Mouse (Mus musculus): ENCODE data around the gene Cnot6l. TPM values are rescaled to one million over a fixed set of nuclear protein-coding genes. Genes with fewer than 3 reads are reported as not detected.

The Cnot6l gene
- polyA plus RNA-seq, 1 experiment from 2014 or later: 25.2 TPM

DNA sequence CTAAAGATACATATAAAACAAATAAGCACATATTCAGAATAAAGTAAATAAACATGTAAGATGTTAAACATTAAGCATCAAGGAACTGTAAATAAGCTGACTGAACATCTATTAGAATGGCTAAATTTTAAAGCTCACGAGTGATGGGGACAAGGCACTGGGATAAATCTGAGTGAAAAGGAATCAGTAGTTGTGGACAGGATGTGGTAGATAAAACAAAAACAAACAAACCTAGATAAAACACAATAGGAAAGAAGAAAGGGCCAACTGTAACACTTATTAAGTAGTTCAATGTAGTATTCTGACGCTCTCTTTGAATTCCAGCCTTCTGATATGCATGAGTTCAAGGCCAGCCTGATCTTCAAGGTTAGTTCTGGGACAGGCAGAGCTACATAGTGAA, 21.6 kb downstream of the Cnot6l start:
- Histone ChIP-seq H3K9ac (ENCODE audit: low read length) (no peak overlapping the region), H3K4me3 (ENCODE audit: low read depth, low read length) (no peak overlapping the region), H3K36me3 (ENCODE audit: control insufficient read depth, insufficient read depth, low read length) (no peaks in the 10 kb centered on the region), H3K4me2 (ENCODE audit: low read length) (no peak overlapping the region), H3K27ac (ENCODE audit: low read depth) (no peak overlapping the region), H3K9me3 (ENCODE audit: control insufficient read depth, low read length) (no peaks in the 10 kb centered on the region), H3K4me1 (replicated peaks; ENCODE audit: control insufficient read depth, insufficient read depth, low read length) (no peaks in the 10 kb centered on the region), H3K27me3 (replicated peaks; ENCODE audit: control insufficient read depth, insufficient read depth, low read length) (no peaks in the 10 kb centered on the region)
- no peak for ATAC-seq (replicated peaks; ENCODE audit: low FRiP score, low TSS enrichment, low read depth)
- 75% methylated on average over 2 of the region's 2 CpGs for WGBS
- DNase-seq (ENCODE audit: low spot score): no peak

DNA sequence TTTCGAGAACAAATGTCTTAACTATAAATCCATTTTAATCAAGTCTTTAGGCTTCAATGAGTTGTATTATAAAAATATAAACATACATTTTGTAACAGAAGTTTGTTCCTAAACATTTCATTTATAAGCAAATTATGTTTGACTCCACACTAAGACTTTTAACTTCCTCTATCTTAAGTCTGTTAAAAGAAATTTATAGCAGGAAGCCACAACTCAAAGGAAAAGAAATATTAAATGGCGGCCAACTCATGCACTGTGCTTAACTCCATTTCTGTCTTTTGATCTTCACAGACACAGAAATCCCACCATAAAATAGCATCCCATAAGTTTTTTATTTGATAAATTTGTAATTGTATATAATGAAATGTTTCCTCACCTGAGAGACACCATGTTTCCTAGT, 33.3 kb downstream of the Cnot6l start:
- Histone ChIP-seq H3K27me3 (replicated peaks; ENCODE audit: control insufficient read depth, insufficient read depth, low read length) (no peaks in the 10 kb centered on the region), H3K9me3 (ENCODE audit: control insufficient read depth, low read length) (no peaks in the 10 kb centered on the region), H3K36me3 (ENCODE audit: control insufficient read depth, insufficient read depth, low read length) (peaks cover 31% of the 10 kb centered on the region), H3K4me1 (replicated peaks; ENCODE audit: control insufficient read depth, insufficient read depth, low read length) (no peaks in the 10 kb centered on the region; the same call in 1 of the 2 replicates), H3K9ac (ENCODE audit: low read length) (no peak overlapping the region), H3K4me2 (ENCODE audit: low read length) (no peak overlapping the region), H3K4me3 (ENCODE audit: low read depth, low read length) (no peak overlapping the region), H3K27ac (ENCODE audit: low read depth) (no peak overlapping the region)
- WGBS: 91% methylated on average over 2 of the region's 2 CpGs
- ATAC-seq (replicated peaks; ENCODE audit: low FRiP score, low TSS enrichment, low read depth): no peak
- no peak for DNase-seq (ENCODE audit: low spot score)

DNA sequence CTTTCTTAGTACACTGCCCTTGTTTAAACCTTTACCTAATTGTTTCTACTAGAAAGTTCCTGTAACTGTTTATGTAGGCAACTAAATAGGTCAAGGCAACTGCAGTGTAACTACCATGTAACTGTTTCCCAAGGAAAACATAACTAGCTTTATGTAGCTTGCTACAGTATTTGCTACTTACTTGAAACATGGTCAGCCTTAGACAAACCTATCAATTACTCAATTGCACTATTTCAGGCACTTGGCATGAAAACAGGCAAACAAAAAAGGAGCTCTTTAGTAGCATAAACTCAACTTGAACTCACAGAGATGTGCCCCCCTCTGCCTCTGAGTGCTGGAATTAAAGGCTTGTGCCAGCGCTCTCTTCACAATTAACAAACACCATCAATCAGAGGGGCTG, 37.1 kb downstream of the Cnot6l start:
- ATAC-seq (replicated peaks; ENCODE audit: low FRiP score, low TSS enrichment, low read depth): no peak
- DNase-seq (ENCODE audit: low spot score): no peak
- Histone ChIP-seq H3K9me3 (ENCODE audit: control insufficient read depth, low read length) (no peaks in the 10 kb centered on the region), H3K4me3 (ENCODE audit: low read depth, low read length) (no peak overlapping the region), H3K4me1 (replicated peaks; ENCODE audit: control insufficient read depth, insufficient read depth, low read length) (no peaks in the 10 kb centered on the region), H3K27me3 (replicated peaks; ENCODE audit: control insufficient read depth, insufficient read depth, low read length) (no peaks in the 10 kb centered on the region), H3K4me2 (ENCODE audit: low read length) (no peak overlapping the region), H3K27ac (ENCODE audit: low read depth) (no peak overlapping the region), H3K36me3 (ENCODE audit: control insufficient read depth, insufficient read depth, low read length) (peaks cover 23% of the 10 kb centered on the region), H3K9ac (ENCODE audit: low read length) (no peak overlapping the region)
- 76% methylated on average over 1 of the region's 1 CpGs for WGBS

DNA sequence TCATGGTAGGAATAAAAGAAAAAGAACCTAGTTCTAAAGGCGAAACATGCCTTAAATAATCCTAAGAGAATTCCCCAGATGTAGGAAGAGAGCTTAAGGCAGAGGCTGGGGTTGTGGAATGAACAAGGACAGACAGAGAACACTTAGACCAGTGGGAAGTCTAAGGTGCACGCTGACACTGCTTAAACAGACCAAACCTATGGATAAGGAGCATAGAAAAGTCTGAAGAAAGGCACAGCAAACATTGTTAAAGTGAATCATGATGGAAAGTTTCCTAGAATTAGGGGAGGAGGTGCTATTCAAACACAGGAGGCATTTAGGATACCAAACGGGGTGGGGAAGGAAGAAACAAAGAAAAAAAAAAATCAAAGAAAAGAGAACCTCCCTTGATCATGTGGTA, 49.0 kb downstream of the Cnot6l start:
- no peak for ATAC-seq (replicated peaks; ENCODE audit: low FRiP score, low TSS enrichment, low read depth)
- H3K9me3 ChIP-seq (ENCODE audit: control insufficient read depth, low read length): no peaks in the 10 kb centered on the region
- 75% methylated on average over 3 of the region's 3 CpGs for WGBS
- H3K36me3 ChIP-seq (ENCODE audit: control insufficient read depth, insufficient read depth, low read length): peaks cover 16% of the 10 kb centered on the region
- no peak overlapping the region for H3K4me2 ChIP-seq (ENCODE audit: low read length)
- H3K27ac ChIP-seq (ENCODE audit: low read depth): no peak overlapping the region
- no peaks in the 10 kb centered on the region for H3K27me3 ChIP-seq (replicated peaks; ENCODE audit: control insufficient read depth, insufficient read depth, low read length)
- H3K4me1 ChIP-seq (replicated peaks; ENCODE audit: control insufficient read depth, insufficient read depth, low read length): no peaks in the 10 kb centered on the region
- DNase-seq (ENCODE audit: low spot score): no peak
- H3K4me3 ChIP-seq (ENCODE audit: low read depth, low read length): no peak overlapping the region
- no peak overlapping the region for H3K9ac ChIP-seq (ENCODE audit: low read length)

DNA sequence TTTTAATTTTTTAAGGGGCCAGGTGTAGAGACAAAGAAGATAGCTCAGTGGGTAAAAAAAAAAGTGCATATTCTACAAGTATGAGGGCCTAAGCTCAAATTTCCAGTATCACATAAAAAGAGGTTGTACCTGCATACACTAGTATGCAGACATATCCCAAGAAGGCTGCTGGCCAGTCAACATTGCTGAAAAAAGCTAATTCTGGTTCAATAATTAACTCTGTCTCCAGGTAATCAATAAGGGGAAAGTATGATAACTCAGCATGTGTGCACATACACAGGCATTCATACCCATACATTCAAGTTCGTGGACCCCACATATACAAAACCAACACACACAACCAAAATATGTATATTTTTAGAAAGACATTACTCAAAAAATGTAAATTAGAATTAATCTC, 59.3 kb downstream of the Cnot6l start:
- H3K27ac ChIP-seq (ENCODE audit: low read depth): no peak overlapping the region
- 89% methylated on average over 1 of the region's 1 CpGs for WGBS
- no peak overlapping the region for H3K4me3 ChIP-seq (ENCODE audit: low read depth, low read length)
- no peak overlapping the region for H3K9ac ChIP-seq (ENCODE audit: low read length)
- no peaks in the 10 kb centered on the region for H3K4me1 ChIP-seq (replicated peaks; ENCODE audit: control insufficient read depth, insufficient read depth, low read length)
- no peaks in the 10 kb centered on the region for H3K27me3 ChIP-seq (replicated peaks; ENCODE audit: control insufficient read depth, insufficient read depth, low read length)
- H3K4me2 ChIP-seq (ENCODE audit: low read length): no peak overlapping the region
- no peak for DNase-seq (ENCODE audit: low spot score)
- no peak for ATAC-seq (replicated peaks; ENCODE audit: low FRiP score, low TSS enrichment, low read depth)
- no peaks in the 10 kb centered on the region for H3K9me3 ChIP-seq (ENCODE audit: control insufficient read depth, low read length)
- H3K36me3 ChIP-seq (ENCODE audit: control insufficient read depth, insufficient read depth, low read length): peaks cover 26% of the 10 kb centered on the region; the same call in 1 of the 2 replicates

DNA sequence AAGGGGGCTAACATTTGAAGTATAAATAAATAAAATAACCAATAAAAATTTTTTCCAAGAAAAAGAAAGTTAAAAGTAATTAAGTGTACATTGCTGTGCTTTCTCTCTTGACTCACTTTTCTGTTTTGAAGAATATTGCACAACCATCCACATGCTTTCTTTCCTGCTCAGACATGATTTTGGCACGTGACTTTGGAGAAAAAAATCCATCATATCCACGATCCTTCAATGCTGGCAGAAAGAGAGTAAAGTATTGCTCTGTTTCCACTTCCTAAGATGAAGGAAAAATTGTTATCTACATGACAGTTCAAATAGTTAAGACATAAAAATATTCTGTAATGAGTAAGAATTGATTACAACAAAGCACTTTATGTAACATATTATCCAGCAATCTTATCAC, 72.5 kb downstream of the Cnot6l start:
- no peak overlapping the region for H3K4me2 ChIP-seq (ENCODE audit: low read length)
- H3K27ac ChIP-seq (ENCODE audit: low read depth): no peak overlapping the region
- H3K27me3 ChIP-seq (replicated peaks; ENCODE audit: control insufficient read depth, insufficient read depth, low read length): no peaks in the 10 kb centered on the region
- no peak overlapping the region for H3K4me3 ChIP-seq (ENCODE audit: low read depth, low read length)
- H3K9ac ChIP-seq (ENCODE audit: low read length): no peak overlapping the region
- 0 out of 2 replicates have a peak, but pooled peaks cover 5% of the 10 kb centered on the region for H3K36me3 ChIP-seq (ENCODE audit: control insufficient read depth, insufficient read depth, low read length)
- DNase-seq (ENCODE audit: low spot score) (no peak), ATAC-seq (replicated peaks; ENCODE audit: low FRiP score, low TSS enrichment, low read depth) (no peak)
- no peaks in the 10 kb centered on the region for H3K9me3 ChIP-seq (ENCODE audit: control insufficient read depth, low read length)
- 90% methylated on average over 2 of the region's 2 CpGs for WGBS
- no peaks in the 10 kb centered on the region for H3K4me1 ChIP-seq (replicated peaks; ENCODE audit: control insufficient read depth, insufficient read depth, low read length)

DNA sequence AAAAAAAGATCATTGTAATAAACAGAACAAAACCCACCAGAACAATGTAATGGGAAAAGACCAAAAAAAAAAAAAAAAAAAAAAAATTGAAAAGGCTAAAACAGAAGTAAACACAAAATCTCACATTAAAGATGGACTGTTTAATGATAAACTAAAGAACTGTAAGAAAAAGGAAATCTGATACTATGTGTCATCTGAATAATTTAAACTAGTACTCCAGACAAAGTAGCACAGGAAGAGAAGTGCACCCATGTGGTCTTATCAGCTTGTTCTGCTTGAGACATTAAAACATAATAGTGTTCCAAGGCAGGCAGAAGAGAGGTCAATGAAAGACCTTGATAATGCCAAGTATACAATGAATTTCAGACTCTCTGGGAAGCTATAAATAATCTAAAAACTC, 78.6 kb downstream of the Cnot6l start:
- Histone ChIP-seq H3K4me1 (replicated peaks; ENCODE audit: control insufficient read depth, insufficient read depth, low read length) (no peaks in the 10 kb centered on the region), H3K27me3 (replicated peaks; ENCODE audit: control insufficient read depth, insufficient read depth, low read length) (no peaks in the 10 kb centered on the region), H3K4me3 (ENCODE audit: low read depth, low read length) (no peak overlapping the region), H3K36me3 (ENCODE audit: control insufficient read depth, insufficient read depth, low read length) (peaks cover 21% of the 10 kb centered on the region), H3K27ac (ENCODE audit: low read depth) (no peak overlapping the region), H3K9me3 (ENCODE audit: control insufficient read depth, low read length) (no peaks in the 10 kb centered on the region), H3K9ac (ENCODE audit: low read length) (no peak overlapping the region), H3K4me2 (ENCODE audit: low read length) (no peak overlapping the region)
- ATAC-seq (replicated peaks; ENCODE audit: low FRiP score, low TSS enrichment, low read depth) (no peak), DNase-seq (ENCODE audit: low spot score) (no peak)

DNA sequence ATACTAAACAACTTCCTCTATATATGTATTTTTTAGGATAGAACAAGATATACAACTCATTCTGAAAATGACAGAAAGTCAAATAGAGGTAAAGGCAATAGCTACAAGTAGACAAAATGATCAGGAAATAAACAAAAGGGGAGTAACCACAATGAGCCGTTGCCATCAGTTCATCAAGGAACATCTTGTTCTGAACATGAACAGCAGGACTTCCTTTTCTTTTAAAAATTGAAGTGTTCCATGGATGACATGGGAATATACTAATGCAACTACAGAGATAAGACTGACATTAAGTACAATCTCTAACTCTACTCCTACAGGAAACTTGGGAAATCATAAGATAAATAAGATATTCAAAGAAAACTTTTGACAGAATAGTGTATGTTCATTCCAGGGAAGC, 84.9 kb downstream of the Cnot6l start:
- no peak overlapping the region for H3K4me2 ChIP-seq (ENCODE audit: low read length)
- ATAC-seq (replicated peaks; ENCODE audit: low FRiP score, low TSS enrichment, low read depth) (no peak), DNase-seq (ENCODE audit: low spot score) (no peak)
- WGBS: 83% methylated on average over 1 of the region's 1 CpGs
- H3K9ac ChIP-seq (ENCODE audit: low read length): no peak overlapping the region
- no peak overlapping the region for H3K27ac ChIP-seq (ENCODE audit: low read depth)
- H3K4me3 ChIP-seq (ENCODE audit: low read depth, low read length): no peak overlapping the region
- no peaks in the 10 kb centered on the region for H3K27me3 ChIP-seq (replicated peaks; ENCODE audit: control insufficient read depth, insufficient read depth, low read length)
- H3K4me1 ChIP-seq (replicated peaks; ENCODE audit: control insufficient read depth, insufficient read depth, low read length): no peaks in the 10 kb centered on the region
- H3K9me3 ChIP-seq (ENCODE audit: control insufficient read depth, low read length): no peaks in the 10 kb centered on the region
- peaks cover 44% of the 10 kb centered on the region for H3K36me3 ChIP-seq (ENCODE audit: control insufficient read depth, insufficient read depth, low read length)

DNA sequence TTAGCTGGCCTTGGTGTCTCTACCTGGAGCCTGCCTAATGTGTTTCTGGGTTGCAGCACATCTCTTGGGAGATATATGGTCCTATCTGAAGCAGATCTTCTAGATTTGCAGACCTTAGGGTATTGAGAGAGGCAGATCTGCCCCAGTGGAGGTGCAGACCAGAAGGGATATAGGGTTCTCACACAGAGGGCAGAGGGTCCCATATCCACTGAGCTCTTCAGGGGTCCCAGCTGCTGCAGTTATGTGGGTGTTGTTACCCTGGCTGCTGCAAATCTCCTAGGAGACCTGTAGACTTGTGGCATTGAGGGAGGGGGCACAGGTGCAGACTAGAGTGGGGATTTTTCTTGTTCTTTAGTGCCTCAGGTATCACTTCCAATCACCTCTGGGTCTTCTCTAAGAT, 98.4 kb downstream of the Cnot6l start:
- no peak for ATAC-seq (replicated peaks; ENCODE audit: low FRiP score, low TSS enrichment, low read depth)
- Histone ChIP-seq H3K9me3 (ENCODE audit: control insufficient read depth, low read length) (no peaks in the 10 kb centered on the region), H3K9ac (ENCODE audit: low read length) (no peak overlapping the region), H3K4me2 (ENCODE audit: low read length) (no peak overlapping the region), H3K27ac (ENCODE audit: low read depth) (no peak overlapping the region), H3K27me3 (replicated peaks; ENCODE audit: control insufficient read depth, insufficient read depth, low read length) (no peaks in the 10 kb centered on the region), H3K4me1 (replicated peaks; ENCODE audit: control insufficient read depth, insufficient read depth, low read length) (no peaks in the 10 kb centered on the region), H3K36me3 (ENCODE audit: control insufficient read depth, insufficient read depth, low read length) (peaks cover 4% of the 10 kb centered on the region; the same call in 1 of the 2 replicates), H3K4me3 (ENCODE audit: low read depth, low read length) (no peak overlapping the region)
- DNase-seq (ENCODE audit: low spot score): no peak
